9 mouse cellular contexts compared by ENCODE assay signal in the genomic region with DNA sequence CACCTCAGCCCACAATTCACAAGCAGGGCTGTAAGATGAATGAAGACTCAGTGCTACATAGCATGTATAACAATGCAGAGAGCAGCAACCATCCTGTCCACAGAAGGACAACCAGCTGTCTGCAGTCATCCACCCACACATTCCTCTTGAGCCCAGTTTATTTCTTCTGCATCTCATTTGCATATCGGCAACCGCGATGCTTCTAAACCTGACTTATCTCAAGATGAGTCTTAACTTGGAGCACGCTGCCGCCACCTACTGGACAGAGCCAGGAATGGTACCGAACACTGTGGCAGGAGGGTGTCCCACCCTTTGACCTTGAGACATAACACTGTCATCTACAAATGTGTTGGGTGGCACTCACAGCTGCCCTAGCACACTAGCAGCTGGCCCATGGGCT. TPM values are rescaled to one million over a fixed set of nuclear protein-coding genes. Genes with fewer than 3 reads are reported as not detected.
DNase-seq lines count a peak whose midpoint lies in the region; ATAC-seq and TF ChIP-seq lines count a peak whose summit lies in the region.
"Had no signal": no experiment of that assay in that cellular context is flagged by ENCODE, and none has a peak within 500 bp of the region (broad histone marks: within the 10 kb centered on the region; RNA-seq: fewer than 3 reads in every experiment).

No protein-coding gene starts in this region.

- DNase-seq in cerebellum, postnatal 10 days = peak; percentile 45 to 53
- DNase-seq in cerebellum, adult 9-11 months = no peak
- peak; percentile 38 for DNase-seq in midbrain, embryonic 10.5 days (ENCODE audit: low spot score)
- DNase-seq in c-Kit-positive CD71-positive TER-119-positive erythroid progenitor cells, embryonic 14.5 days (ENCODE audit: low spot score) = peak; percentile 90
- DNase-seq in induced T-regulatory cell, adult 2 months (ENCODE audit: low read depth) = peak; percentile 78
- DNase-seq in thymus, adult 2 months = peak; percentile 68

- no peaks in the 10 kb centered on the region for H3K36me3 ChIP-seq in midbrain, embryonic 10.5 days
- no peaks in the 10 kb centered on the region for H3K36me3 ChIP-seq in midbrain, embryonic 13.5 days
- H3K36me3 ChIP-seq in megakaryocyte, embryonic 14.5 days (replicated peaks; ENCODE audit: low read length) = peaks cover 57% of the 10 kb centered on the region
- H3K36me3 ChIP-seq in thymus, adult 2 months (ENCODE audit: control insufficient read depth, insufficient read depth, low read length) = no peaks in the 10 kb centered on the region

- peaks cover 33% of the 10 kb centered on the region for H3K27me3 ChIP-seq in midbrain, embryonic 10.5 days (ENCODE audit: low read depth, poor library complexity, severe bottlenecking)
- H3K27me3 ChIP-seq in midbrain, embryonic 13.5 days = peaks cover 26% of the 10 kb centered on the region
- no peaks in the 10 kb centered on the region for H3K27me3 ChIP-seq in megakaryocyte, embryonic 14.5 days (replicated peaks)
- H3K27me3 ChIP-seq in thymus, adult 2 months (ENCODE audit: control insufficient read depth, insufficient read depth, low read length) = peaks cover 3% of the 10 kb centered on the region; the same call in 1 of the 2 replicates

- WGBS in midbrain, embryonic 10.5 days = 40% methylated on average over 6 of the region's 6 CpGs
- 39% methylated on average over 6 of the region's 6 CpGs for WGBS in midbrain, embryonic 13.5 days
- 30% methylated on average over 6 of the region's 6 CpGs for WGBS in thymus, adult 2 months

- H3K4me2 ChIP-seq in midbrain, embryonic 13.5 days (replicated peaks) = no peak overlapping the region

- H3K9me3 ChIP-seq in midbrain, embryonic 10.5 days (replicated peaks) = no peaks in the 10 kb centered on the region
- H3K9me3 ChIP-seq in midbrain, embryonic 13.5 days = no peaks in the 10 kb centered on the region
- no peaks in the 10 kb centered on the region for H3K9me3 ChIP-seq in megakaryocyte, embryonic 14.5 days

- H3K4me1 ChIP-seq in midbrain, embryonic 10.5 days = peaks cover 10% of the 10 kb centered on the region
- H3K4me1 ChIP-seq in midbrain, embryonic 13.5 days (replicated peaks) = peaks cover 9% of the 10 kb centered on the region
- H3K4me1 ChIP-seq in megakaryocyte, embryonic 14.5 days = peaks cover 74% of the 10 kb centered on the region
- no peaks in the 10 kb centered on the region for H3K4me1 ChIP-seq in thymus, adult 2 months (replicated peaks; ENCODE audit: control insufficient read depth, insufficient read depth, low read length)

- no peak overlapping the region for H3K9ac ChIP-seq in midbrain, embryonic 13.5 days (replicated peaks)

- ATAC-seq in midbrain, embryonic 13.5 days = no peak

- no peak overlapping the region for H3K27ac ChIP-seq in midbrain, embryonic 10.5 days (replicated peaks)
- no peak overlapping the region for H3K27ac ChIP-seq in midbrain, embryonic 13.5 days
- no peak overlapping the region for H3K27ac ChIP-seq in thymus, adult 2 months (ENCODE audit: control insufficient read depth, insufficient read depth, low read length)

- no peak overlapping the region for H3K4me3 ChIP-seq in midbrain, embryonic 10.5 days
- no peak overlapping the region for H3K4me3 ChIP-seq in midbrain, embryonic 13.5 days (replicated peaks)
- H3K4me3 ChIP-seq in megakaryocyte, embryonic 14.5 days (replicated peaks) = peak overlapping the region; percentile 96
- H3K4me3 ChIP-seq in thymus, adult 2 months (ENCODE audit: control insufficient read depth, insufficient read depth, low read length) = no peak overlapping the region

- peak; percentile 83; the same call in 1 of the 2 replicates for TF ChIP-seq CTCF in thymus, adult 2 months (IDR thresholded peaks at IDR 0.05; ENCODE audit: borderline replicate concordance, control insufficient read depth, extremely low read depth, insufficient read depth, low read length, poor library complexity)

- no peak for TF ChIP-seq POLR2A in thymus, adult 2 months (IDR thresholded peaks at IDR 0.05; ENCODE audit: control insufficient read depth, extremely low read depth, insufficient read depth, low read length, poor library complexity)

RNA-seq across cellular contexts. Expression of gene Trim58, which starts 3.1 kb away (rescaled TPM):
- 0.46 and 0.53 TPM in 2 replicates for polyA plus RNA-seq in midbrain, embryonic 10.5 days (2016; fragmentation: Nextera tagmentation; extraction: Ambion mirVana)
- polyA plus RNA-seq in midbrain, embryonic 13.5 days (2015; fragmentation: Nextera tagmentation; extraction: Ambion mirVana) = 0.07 and 0.12 TPM in 2 replicates
- 7.9 and 18.0 TPM in 2 replicates for polyA plus RNA-seq in megakaryocyte, embryonic 14.5 days (2012; ENCODE audit: insufficient read depth, low replicate concordance)
- polyA plus RNA-seq in thymus, adult 2 months (2012; rRNA removed) = 0.59 and 0.75 TPM in 2 replicates

RNA-seq across cellular contexts. Expression of gene Olfr323, which starts 13.0 kb away (rescaled TPM):
- not detected in 2 replicates for polyA plus RNA-seq in midbrain, embryonic 10.5 days (2016; fragmentation: Nextera tagmentation; extraction: Ambion mirVana)
- polyA plus RNA-seq in midbrain, embryonic 13.5 days (2015; fragmentation: Nextera tagmentation; extraction: Ambion mirVana) = not detected in 2 replicates
- polyA plus RNA-seq in megakaryocyte, embryonic 14.5 days (2012; ENCODE audit: insufficient read depth, low replicate concordance) = not detected in 2 replicates
- polyA plus RNA-seq in thymus, adult 2 months (2012; rRNA removed) = 0.58 TPM in 1 of 2 replicates, not detected in the other
- polyA plus RNA-seq: stomach, embryonic 14.5 days had no signal

RNA-seq across cellular contexts. Expression of gene Olfr322, which starts 15.2 kb away (rescaled TPM):
- not detected in 2 replicates for polyA plus RNA-seq in midbrain, embryonic 10.5 days (2016; fragmentation: Nextera tagmentation; extraction: Ambion mirVana)
- not detected in 2 replicates for polyA plus RNA-seq in midbrain, embryonic 13.5 days (2015; fragmentation: Nextera tagmentation; extraction: Ambion mirVana)
- polyA plus RNA-seq in megakaryocyte, embryonic 14.5 days (2012; ENCODE audit: insufficient read depth, low replicate concordance) = not detected in 2 replicates
- polyA plus RNA-seq in thymus, adult 2 months (2012; rRNA removed) = 0.07 TPM in 1 of 2 replicates, not detected in the other
- polyA plus RNA-seq: stomach, embryonic 14.5 days had no signal

RNA-seq across cellular contexts. Expression of gene 2210407C18Rik, which starts 27.5 kb away (rescaled TPM):
- not detected in 2 replicates for polyA plus RNA-seq in midbrain, embryonic 10.5 days (2016; fragmentation: Nextera tagmentation; extraction: Ambion mirVana)
- polyA plus RNA-seq in midbrain, embryonic 13.5 days (2015; fragmentation: Nextera tagmentation; extraction: Ambion mirVana) = not detected in 2 replicates
- not detected in 2 replicates for polyA plus RNA-seq in megakaryocyte, embryonic 14.5 days (2012; ENCODE audit: insufficient read depth, low replicate concordance)
- polyA plus RNA-seq in thymus, adult 2 months (2012; rRNA removed) = 3.7 and 5.3 TPM in 2 replicates

RNA-seq across cellular contexts. Expression of gene Olfr320, which starts 37.5 kb away (rescaled TPM):
- not detected in 2 replicates for polyA plus RNA-seq in midbrain, embryonic 10.5 days (2016; fragmentation: Nextera tagmentation; extraction: Ambion mirVana)
- not detected in 2 replicates for polyA plus RNA-seq in midbrain, embryonic 13.5 days (2015; fragmentation: Nextera tagmentation; extraction: Ambion mirVana)
- not detected in 2 replicates for polyA plus RNA-seq in megakaryocyte, embryonic 14.5 days (2012; ENCODE audit: insufficient read depth, low replicate concordance)
- polyA plus RNA-seq in thymus, adult 2 months (2012; rRNA removed) = not detected in 2 replicates
- polyA plus RNA-seq: stomach, embryonic 14.5 days had no signal
